Mouse (Mus musculus) C2C12 (cell line): Measurements from ENCODE around the gene Dennd4b.

Experiments used
- CTCF ChIP-seq: IDR thresholded peaks from one replicate; pipeline ENCODE4 v1.5.1; 2011; ENCODE audit not compliant: control insufficient read depth, insufficient read depth, insufficient read length
- FOSL1 ChIP-seq: IDR thresholded peaks from one replicate; pipeline ENCODE4 v1.8.0; 2011; ENCODE audit warnings: mild to moderate bottlenecking, low read length; ENCODE audit not compliant: poor library complexity, insufficient read depth, severe bottlenecking
- MAX ChIP-seq: IDR thresholded peaks from one replicate; pipeline ENCODE4 v1.6.1; 2011; ENCODE audit warnings: mild to moderate bottlenecking, control low read depth
- MYOD1 ChIP-seq: IDR thresholded peaks from one replicate; pipeline ENCODE4 v1.6.1; 2011; ENCODE audit warnings: low read depth; ENCODE audit not compliant: control insufficient read depth, insufficient read length
- USF1 ChIP-seq: IDR thresholded peaks from one replicate; pipeline ENCODE4 v1.6.1; 2011; ENCODE audit warnings: low read depth, mild to moderate bottlenecking, control low read depth, moderate library complexity

GRCm38 (mm10) chr3:90224331-90224730 is 40.7 kb upstream of the Dennd4b start:
- TF ChIP-seq CTCF (no peak), FOSL1 (no peak), MYOD1 (no peak), USF1 (no peak), MAX (no peak)
